Mouse (Mus musculus) thymus, postnatal 25 days (tissue): ENCODE data around the gene Tmem82.

Experiments
- DNase-seq: peaks from one replicate; pipeline ENCODE4 v3.0.0; 2022

The Tmem82 gene

GRCm38 (mm10) chr4:141618565-141619243 lies at the start of gene Tmem82:
Gene Tmem82, minus strand, starts transcription at chr4:141618633.
- DNase-seq, result peak; percentile 66

- DNase-seq, result no peak
Observed at GRCm38 (mm10) chr4:141664799-141665198, 46.4 kb upstream of the Tmem82 start, which contains the start of gene Plekhm2. Gene Plekhm2, minus strand, starts transcription at chr4:141664899.

GRCm38 (mm10) chr4:141664011-141664745 lies 45.7 kb upstream of the Tmem82 start:
- DNase-seq, result peak; percentile 78

- DNase-seq, result peak; percentile 21
Observed at GRCm38 (mm10) chr4:141663122-141663931, 44.9 kb upstream of the Tmem82 start.

GRCm38 (mm10) chr4:141660884-141661283 lies 42.5 kb upstream of the Tmem82 start:
- DNase-seq, result no peak

GRCm38 (mm10) chr4:141659739-141660138 lies 41.3 kb upstream of the Tmem82 start:
- peak; percentile 11 for DNase-seq

- no peak for DNase-seq
Observed at GRCm38 (mm10) chr4:141658846-141659484, 40.5 kb upstream of the Tmem82 start.

- no peak for DNase-seq
Observed at GRCm38 (mm10) chr4:141656932-141657331, 38.5 kb upstream of the Tmem82 start.

GRCm38 (mm10) chr4:141655908-141656608 lies 37.6 kb upstream of the Tmem82 start:
- DNase-seq, result no peak

GRCm38 (mm10) chr4:141654509-141654908 lies 36.1 kb upstream of the Tmem82 start:
- DNase-seq, result no peak

- no peak for DNase-seq
Observed at GRCm38 (mm10) chr4:141653813-141654212, 35.4 kb upstream of the Tmem82 start.

GRCm38 (mm10) chr4:141653044-141653443 lies 34.6 kb upstream of the Tmem82 start:
- DNase-seq, result no peak

- no peak for DNase-seq
Observed at GRCm38 (mm10) chr4:141651944-141652343, 33.5 kb upstream of the Tmem82 start.

- no peak for DNase-seq
Observed at GRCm38 (mm10) chr4:141651286-141651685, 32.9 kb upstream of the Tmem82 start.

GRCm38 (mm10) chr4:141649244-141649643 lies 30.8 kb upstream of the Tmem82 start:
- DNase-seq, result no peak

GRCm38 (mm10) chr4:141648262-141648661 lies 29.8 kb upstream of the Tmem82 start:
- no peak for DNase-seq

- DNase-seq, result no peak
Observed at GRCm38 (mm10) chr4:141647187-141647586, 28.8 kb upstream of the Tmem82 start.

GRCm38 (mm10) chr4:141645988-141646387 lies 27.6 kb upstream of the Tmem82 start:
- DNase-seq, result no peak

- DNase-seq, result no peak
Observed at GRCm38 (mm10) chr4:141643118-141643855, 24.9 kb upstream of the Tmem82 start.

GRCm38 (mm10) chr4:141641961-141642811 lies 23.8 kb upstream of the Tmem82 start:
- no peak for DNase-seq
